Mouse (Mus musculus) lung, adult 2 months (tissue): ENCODE measurements around the gene Gm15093. TPM values are rescaled to one million over a fixed set of nuclear protein-coding genes. Genes with fewer than 3 reads are reported as not detected.
"Not testable (repeated sequence)": the region's sequence is repeated elsewhere in the genome, so short reads cannot be mapped to it uniquely, and the experiment has no call there.

ENCODE experiments used
- DNase-seq: peaks from one replicate; pipeline ENCODE4 v3.0.0; 2022
- H3K4me1 ChIP-seq: fragments of 200-500 bp; 2 replicates; pipeline ENCODE4 v1.6.1; 2011; ENCODE audit warnings: low read length; ENCODE audit not compliant: control insufficient read depth, insufficient read depth
- H3K4me3 ChIP-seq: fragments of 200-500 bp; replicated peaks from 2 replicates; pipeline ENCODE3; 2011; ENCODE audit warnings: low read depth, mild to moderate bottlenecking, control low read depth, low read length; ENCODE audit errors: extremely low read depth
- WGBS: fragments of 180-500 bp; shearing (Covaris S2); methylation state at CpG from one replicate; pipeline ENCODE4 v1.1.7; 2018; 5-methylcytosine and 5-hydroxymethylcytosine counted together
- polyA plus RNA-seq: library from polyadenylated mRNA; depleted of rRNA; stranded (reverse); fragments of >200 nt; gene quantifications from 2 replicates; pipeline ENCODE4 v1.2.3, GENCODE M21; 2012; rRNA removed

The Gm15093 gene
- not detected in 2 replicates for polyA plus RNA-seq

GRCm38 (mm10) chrX:149272077-149272476, at the start of gene Gm15093:
TSS of gene Gm15093 (plus strand) at chrX:149272377.
- WGBS, result no CpG with 5 or more reads among the region's 1 CpGs
- DNase-seq, H3K4me3 ChIP-seq: not testable (repeated sequence)

More at GRCm38 (mm10) chrX:149272077-149272476, at the start of gene Gm15093:
- not testable (repeated sequence) for H3K4me1 ChIP-seq

Other genes starting within 250 kb of the Gm15093 start
- not detected in 2 replicates for gene Ott, start 198.1 kb upstream of the Gm15093 start, polyA plus RNA-seq
- not detected in 2 replicates for gene Gm15085, start 175.2 kb downstream of the Gm15093 start, polyA plus RNA-seq